Mouse (Mus musculus): Measurements from ENCODE around the gene Unc13a.

DNA sequence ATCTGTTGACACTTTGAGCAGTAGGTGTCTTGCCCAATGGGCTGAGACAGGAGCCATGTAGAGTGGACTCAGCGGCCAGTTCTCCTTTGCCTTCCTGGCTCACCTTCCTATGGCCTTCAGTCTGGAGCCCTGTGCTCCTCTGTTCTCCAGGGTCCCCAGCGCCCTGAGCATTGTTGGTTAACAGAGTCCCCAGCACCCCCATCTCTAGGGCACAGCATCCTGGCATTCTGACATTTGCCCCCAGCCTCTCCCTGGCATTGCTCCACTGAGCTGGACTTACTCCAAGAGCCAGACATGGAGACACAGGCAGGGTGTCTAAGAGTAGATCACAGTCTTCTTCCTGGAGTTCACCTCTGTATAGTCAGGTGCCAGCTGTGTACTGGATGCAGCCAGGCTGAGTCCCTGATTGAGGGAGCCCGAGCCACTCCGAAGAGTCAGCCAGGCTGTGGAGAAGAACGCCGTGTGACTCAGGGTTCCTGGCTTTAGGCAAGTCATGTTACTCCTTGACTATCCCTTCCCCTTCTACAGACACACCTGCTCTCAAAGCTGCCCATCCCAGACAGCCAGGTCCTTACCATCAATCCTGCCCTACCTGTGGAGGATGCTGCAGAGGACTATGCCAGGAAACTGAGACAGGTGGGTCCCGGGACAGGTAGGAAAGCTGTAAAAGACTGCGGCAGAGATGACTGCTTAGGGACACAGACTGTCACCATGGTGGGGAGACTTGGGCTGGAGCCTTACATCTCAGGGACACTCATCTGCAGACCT is 77.8 kb downstream of the Unc13a start:
- TF ChIP-seq CTCF (IDR thresholded peaks at IDR 0.05; ENCODE audit: extremely low read depth, insufficient read depth, insufficient read length, insufficient replicate concordance) (no peak), POLR2A (IDR thresholded peaks at IDR 0.05; ENCODE audit: low read depth, low read length) (no peak)
